Mouse (Mus musculus) layer of hippocampus, postnatal 25 days (tissue): Measurements from ENCODE around the gene Psmd11. TPM values are rescaled to one million over a fixed set of nuclear protein-coding genes. Genes with fewer than 3 reads are reported as not detected.
A peak's percentile ranks its signal among the peaks of the same experiment; 100 is the strongest.
"Not testable (repeated sequence)": the region's sequence is repeated elsewhere in the genome, so short reads cannot be mapped to it uniquely, and the experiment has no call there.

Experiments
- DNase-seq, 2 experiments: peaks; one replicate each; pipeline ENCODE4 v3.0.0; 2022; ENCODE audit warnings: mixed read lengths in 2 of 2, low spot score in 1 of 2; ENCODE audit errors: extremely low spot score in 1 of 2
- total RNA-seq, 2 experiments: library from RNA; stranded (reverse); gene quantifications; 2 replicates each; pipeline ENCODE4 v1.2.3; 2021

Gene Psmd11
- 10 to 100 TPM; 91.5 to 93.1 TPM for total RNA-seq

DNA sequence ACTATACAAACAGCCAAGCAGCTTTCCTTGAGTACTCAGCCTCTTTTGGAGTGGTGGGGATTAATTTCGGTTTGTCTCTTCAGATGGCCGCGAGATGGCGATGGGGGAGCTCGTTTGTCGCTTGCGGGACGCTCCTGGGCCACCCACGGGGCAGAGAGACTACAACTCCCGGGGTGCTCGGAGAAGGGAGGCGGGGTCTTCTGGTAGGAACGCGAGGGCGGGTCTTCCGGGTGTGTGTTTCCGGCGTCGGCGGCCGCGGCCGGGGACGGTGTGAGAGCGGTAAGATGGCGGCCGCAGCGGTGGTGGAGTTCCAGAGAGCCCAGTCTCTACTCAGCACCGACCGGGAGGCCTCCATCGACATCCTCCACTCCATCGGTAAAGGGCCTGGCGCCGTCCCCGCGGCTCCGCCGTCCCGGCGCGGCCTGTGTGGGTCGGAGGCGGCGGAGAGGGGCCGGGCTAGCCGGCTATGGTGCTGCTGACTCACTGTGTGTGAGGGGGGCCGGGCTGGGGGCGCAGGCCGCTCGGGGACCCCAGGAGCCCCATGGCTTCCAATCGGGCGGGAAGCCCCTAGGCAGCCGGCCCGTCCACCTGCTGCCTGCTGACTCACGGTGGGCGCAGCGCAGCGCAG is at the start of gene Psmd11:
Gene Psmd11, plus strand, starts transcription at position 235 of the 628 bp plus-strand sequence.
- DNase-seq = peak; percentile 87 to 89

- not testable (repeated sequence) for DNase-seq
Measured at GRCm38 (mm10) chr11:80379184-80379583, 49.2 kb upstream of the Psmd11 start.

- DNase-seq = peak in 1 of 2 experiments; percentile 30
Measured at GRCm38 (mm10) chr11:80382626-80383018, 45.8 kb upstream of the Psmd11 start.

GRCm38 (mm10) chr11:80383019-80383625 is 45.3 kb upstream of the Psmd11 start, which contains the start of gene Zfp207:
TSS of gene Zfp207 (plus strand) at chr11:80383279.
- peak; percentile 94 to 95 for DNase-seq

- DNase-seq = no peak
Measured at GRCm38 (mm10) chr11:80383626-80384046, 44.8 kb upstream of the Psmd11 start.

DNA sequence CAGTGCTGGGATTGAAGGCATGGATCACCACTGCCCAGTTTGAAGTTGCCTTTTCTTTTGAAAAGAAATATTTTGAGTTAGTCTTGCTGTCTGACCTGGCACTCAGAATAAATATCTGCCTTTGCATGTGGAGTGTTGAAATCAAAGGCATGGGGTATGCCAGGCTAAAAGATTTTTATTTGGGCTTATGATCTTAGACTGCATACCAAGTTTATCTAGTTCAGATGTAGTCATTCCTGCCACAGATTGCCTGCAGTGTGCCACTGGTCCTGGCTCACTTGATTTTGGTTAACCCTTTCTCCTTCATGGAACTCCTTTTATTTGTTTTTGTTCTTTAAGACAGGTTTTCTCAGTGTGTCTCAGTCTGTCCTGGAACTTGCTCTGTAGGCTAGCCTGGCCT is 44.0 kb upstream of the Psmd11 start:
- no peak for DNase-seq

- DNase-seq = no peak
Measured at GRCm38 (mm10) chr11:80385055-80385454, 43.4 kb upstream of the Psmd11 start.

GRCm38 (mm10) chr11:80386790-80387189 is 41.6 kb upstream of the Psmd11 start:
- DNase-seq = no peak

- no peak for DNase-seq
Measured at GRCm38 (mm10) chr11:80389885-80390284, 38.5 kb upstream of the Psmd11 start.

DNA sequence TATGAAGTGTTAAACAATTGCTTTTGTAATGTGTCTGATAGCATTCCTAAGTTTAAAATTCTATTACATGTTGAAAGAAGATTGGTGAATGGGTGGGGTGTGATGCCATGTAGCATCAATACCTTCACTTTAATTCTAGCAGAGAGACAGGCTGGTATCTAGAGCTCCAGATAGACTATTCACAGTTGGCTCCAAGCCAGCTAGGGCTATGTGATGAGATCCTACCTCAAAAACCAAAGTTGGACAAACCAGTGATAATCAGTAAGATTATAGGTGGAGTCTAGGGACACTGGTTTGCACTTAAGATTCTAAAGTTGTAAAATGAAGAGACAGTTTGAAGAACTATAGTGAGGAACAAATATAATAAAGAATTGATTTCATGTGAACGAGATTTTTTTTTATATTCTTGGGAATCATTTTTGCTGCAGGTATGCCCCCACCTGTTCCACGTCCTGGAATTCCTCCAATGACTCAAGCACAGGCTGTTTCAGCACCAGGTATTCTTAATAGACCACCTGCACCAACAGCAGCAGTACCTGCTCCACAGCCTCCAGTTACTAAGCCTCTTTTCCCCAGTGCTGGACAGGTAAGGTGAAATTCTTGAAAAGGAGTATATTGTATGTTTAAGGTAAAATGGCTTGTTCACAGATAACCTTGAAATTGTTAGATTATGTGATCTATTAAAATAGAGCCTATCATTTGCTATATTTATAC is 36.9 kb upstream of the Psmd11 start:
- DNase-seq = no peak

DNA sequence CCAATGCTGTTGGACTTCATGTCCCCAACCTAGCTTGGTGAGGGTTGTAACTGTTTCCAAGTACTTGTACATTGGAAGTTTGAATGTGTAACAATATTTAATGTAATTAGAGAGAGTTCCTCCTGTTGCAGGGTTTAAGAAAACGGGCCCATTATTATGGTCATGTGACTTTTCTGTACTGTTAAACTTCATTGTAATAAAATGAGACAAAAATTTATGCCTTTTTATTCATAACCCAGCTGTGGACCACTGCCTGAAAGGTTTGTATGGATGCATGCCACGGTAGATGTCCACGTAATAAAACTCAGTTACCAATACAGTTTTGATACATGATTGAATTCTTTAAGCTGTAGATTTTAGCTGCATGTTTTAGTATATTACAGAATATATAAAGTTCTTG is 32.5 kb upstream of the Psmd11 start:
- no peak for DNase-seq

GRCm38 (mm10) chr11:80396617-80397016 is 31.8 kb upstream of the Psmd11 start:
- DNase-seq = no peak

DNA sequence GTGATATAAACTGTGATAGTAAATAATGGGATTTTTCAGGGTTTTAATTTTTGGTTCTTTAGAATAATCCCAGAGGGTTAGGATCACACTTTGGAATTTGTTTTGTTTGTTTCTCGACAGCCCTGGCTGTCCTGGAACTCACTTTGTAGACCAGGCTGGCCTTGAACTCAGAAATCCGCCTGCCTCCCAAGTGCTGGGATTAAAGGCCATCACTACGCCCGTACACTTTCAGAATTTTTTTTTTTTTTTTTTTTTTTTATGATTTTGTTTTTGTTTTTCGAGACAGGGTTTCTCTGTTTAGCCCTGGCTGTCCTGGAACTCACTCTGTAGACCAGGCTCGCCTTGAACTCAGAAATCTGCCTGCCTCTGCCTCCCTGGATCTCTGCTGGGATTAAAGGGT is 20.5 kb upstream of the Psmd11 start:
- not testable (repeated sequence) for DNase-seq

DNA sequence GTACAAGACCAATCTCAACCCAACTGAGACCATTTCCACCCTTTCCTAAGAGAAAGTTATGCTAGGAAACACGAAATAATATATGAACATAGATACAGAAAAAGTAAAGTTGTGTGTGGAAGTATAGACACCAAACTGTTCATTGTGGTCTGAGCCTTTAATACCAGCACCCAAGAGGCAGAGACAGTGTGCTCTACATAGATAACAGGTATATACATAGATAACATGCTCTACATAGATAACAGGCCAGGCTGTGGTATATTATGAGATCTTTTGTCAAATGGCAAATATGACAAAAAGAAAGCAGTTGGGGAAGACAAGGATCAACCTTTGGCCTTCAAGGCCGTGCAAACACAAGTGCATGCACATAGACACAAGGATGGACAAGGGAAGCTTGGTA is 18.0 kb upstream of the Psmd11 start:
- DNase-seq = no peak

GRCm38 (mm10) chr11:80417085-80417484 is 11.3 kb upstream of the Psmd11 start:
- DNase-seq = no peak

DNA sequence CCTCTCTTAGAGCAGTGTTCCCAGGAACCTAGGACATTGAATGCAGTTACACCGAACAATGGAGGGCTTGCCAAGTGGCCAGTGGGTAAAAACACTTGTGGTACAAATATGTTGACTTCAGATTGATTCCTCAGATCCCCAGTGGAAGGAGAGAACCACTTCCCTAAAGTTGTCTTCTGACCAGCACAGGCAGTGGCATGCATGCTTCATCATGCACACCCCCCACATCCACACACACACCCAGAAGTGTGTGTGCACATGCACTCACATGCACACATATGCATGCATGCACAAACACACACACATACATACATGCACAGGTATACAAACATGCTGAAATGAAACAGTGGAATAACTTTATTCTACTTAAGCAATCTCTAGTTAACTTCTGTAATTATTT is 8.7 kb upstream of the Psmd11 start:
- no peak for DNase-seq

- DNase-seq = no peak
Measured at GRCm38 (mm10) chr11:80420202-80420984, 8.0 kb upstream of the Psmd11 start.

- DNase-seq = no peak
Measured at GRCm38 (mm10) chr11:80421421-80422047, 6.9 kb upstream of the Psmd11 start.

GRCm38 (mm10) chr11:80424691-80425090 is 3.7 kb upstream of the Psmd11 start:
- no peak for DNase-seq

GRCm38 (mm10) chr11:80425247-80425778 is 3.1 kb upstream of the Psmd11 start:
- DNase-seq = no peak
